Mouse (Mus musculus) c-Kit-positive CD71-negative TER-119-negative erythroid progenitor cells, embryonic 14.5 days (primary cell): ENCODE data around the gene St13.

Experiments used
- DNase-seq: peaks from one replicate; pipeline ENCODE4 v3.0.0-alpha.2; 2013; ENCODE audit warnings: low read depth

The St13 gene

DNA sequence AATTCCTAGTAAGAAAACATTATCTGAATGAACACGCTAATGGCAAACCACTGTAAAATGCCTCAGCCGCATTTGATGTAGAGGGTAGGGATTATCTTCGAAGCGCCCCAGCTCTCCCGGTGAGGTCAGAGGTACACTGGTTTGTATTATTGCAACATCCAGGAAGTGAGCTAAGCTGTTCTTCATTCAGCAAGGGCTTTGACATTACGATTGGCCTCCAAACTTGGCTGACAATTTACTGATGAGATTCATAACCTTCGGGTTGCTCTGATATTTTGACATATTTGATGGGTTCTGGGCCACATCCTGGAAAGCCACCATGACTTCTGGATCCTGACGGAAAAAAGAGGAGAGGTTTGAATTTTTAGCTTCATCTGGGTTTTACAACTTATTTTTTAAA lies 34.6 kb downstream of the St13 start:
- DNase-seq: no peak

DNA sequence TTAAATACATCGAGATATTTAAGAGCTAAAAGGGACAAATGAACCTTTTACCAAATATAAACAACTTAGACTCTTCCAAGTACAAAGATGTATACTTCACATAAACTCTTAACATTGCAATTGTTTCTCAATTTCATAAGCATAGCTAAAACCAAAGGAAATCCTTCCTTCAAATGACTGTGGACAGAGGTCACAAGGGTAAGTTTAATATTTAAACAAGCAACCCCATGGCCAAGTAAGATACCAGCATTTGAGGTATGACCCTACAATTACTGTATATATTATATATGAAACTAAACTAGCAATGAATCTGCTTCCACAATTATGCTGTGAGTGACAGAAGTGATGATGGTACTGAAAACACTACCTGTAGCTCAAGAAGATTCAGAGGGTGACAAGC lies 35.6 kb downstream of the St13 start:
- no peak for DNase-seq

DNA sequence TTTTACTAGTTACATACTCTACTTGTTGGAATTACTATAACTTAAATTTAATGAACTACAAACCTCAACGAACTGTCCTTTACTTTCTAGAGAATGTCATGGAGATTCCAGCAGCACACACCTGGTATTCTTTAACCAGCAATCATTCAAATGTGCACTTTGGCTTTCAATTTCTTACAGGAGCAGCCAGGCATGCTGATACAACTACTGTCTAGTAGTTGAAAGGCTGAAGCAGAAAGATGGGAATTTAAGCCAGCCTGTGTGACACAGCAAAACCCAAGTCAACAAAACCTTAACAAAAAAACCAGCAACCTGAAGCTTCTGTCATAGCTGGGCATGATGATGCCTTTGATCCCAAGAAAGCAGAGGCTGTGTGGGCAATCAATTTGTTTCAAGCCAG lies 37.4 kb downstream of the St13 start:
- no peak for DNase-seq

DNA sequence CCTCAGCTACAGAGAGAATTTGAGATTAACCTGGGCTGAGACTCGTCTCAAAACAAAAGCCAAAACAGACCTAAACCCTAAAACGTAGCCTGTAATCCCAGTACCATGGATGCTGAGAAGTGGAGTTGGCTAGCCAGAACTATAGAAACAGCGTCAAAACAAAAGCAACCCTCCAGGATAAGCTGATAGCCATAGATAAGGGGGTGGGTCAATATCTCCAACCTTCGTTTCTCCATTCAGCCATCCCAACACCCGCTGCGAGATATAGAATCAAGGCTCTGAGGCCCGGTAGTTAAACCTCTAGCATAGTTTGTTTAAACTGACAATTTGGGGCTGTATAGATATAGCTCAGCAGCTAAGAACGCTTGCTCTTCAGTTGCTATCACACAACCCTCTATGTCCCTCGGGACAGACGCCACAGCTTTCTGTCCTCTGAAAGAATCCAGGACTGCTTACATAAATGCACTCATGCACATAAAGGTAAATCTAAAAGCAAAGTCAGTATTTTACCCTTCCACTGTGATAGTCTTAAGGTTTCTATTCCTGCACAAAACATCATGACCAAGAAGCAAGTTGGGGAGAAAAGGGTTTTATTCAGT lies 38.4 kb downstream of the St13 start:
- no peak for DNase-seq

DNA sequence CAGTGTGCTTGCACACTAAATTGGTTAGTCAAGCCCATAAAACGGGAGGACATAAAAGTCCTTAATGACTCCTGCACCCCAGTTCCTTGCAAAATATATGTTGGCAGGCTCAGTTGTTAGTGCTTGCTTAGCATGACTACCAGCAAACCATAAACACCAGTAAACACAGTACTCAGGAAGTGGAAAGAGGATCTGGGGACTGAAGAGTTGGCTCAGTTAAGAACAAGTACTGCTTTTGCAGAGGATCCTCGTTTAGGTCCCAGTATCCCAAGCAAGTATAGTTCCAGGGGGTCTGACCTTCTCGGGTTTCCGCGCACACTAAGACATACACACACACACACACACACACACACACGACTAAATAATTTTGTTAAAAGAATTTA lies 38.9 kb downstream of the St13 start:
- no peak for DNase-seq

DNA sequence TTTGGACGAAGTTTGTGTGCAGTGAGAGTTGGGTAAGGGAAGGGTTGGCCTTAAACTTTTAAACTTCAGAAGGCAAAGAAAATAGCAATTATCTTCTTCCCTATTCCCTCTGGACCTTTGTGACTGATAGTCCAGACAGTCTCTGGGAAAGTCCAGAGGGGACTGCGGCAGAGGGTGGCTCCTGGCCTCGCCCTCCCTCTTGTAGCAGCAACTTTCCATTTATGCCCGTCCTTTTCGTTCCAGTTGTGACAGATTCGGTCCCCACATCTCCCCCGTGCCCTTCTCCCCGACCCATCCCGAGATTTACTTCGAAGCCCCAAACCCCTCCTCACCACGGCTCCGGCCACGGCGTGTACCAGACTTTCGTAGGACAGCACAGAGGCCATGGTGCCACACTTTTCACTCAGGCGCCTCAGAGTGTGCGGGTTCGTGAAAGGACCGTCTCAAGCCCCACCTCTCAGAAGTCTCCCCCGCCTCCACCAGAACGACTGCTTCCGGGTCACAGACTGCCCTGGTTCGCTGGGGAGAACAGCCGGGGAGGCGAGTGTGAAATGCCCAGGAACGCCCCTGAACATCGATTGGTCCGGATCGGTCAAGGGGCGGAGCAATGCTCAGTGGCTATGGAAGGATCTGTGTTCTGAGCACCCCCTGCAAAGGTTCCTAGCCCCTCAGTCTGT lies 39.4 kb downstream of the St13 start, which contains the start of gene Slc25a17:
Gene Slc25a17, minus strand, starts transcription at position 468 of the 677 bp plus-strand sequence.
- DNase-seq: peak; percentile 94

DNA sequence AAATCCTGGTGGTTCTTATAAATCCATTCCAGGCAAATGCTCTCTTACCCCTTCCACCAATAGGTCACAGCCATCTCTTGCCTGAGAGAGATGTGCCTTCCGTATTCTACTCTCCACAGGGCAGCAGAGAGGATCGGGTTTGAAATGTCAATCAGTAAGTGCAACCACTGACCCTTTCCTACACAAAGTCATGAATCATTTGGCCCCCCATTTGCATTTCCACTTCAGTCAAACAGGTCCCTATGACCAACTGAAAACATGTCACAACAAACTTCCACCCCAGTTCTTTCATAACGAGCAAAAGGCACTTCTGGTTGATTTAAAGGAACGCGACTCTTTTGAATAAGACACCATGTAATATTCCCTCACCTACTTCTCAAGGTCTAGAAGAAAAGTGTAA lies 40.5 kb downstream of the St13 start:
- no peak for DNase-seq

DNA sequence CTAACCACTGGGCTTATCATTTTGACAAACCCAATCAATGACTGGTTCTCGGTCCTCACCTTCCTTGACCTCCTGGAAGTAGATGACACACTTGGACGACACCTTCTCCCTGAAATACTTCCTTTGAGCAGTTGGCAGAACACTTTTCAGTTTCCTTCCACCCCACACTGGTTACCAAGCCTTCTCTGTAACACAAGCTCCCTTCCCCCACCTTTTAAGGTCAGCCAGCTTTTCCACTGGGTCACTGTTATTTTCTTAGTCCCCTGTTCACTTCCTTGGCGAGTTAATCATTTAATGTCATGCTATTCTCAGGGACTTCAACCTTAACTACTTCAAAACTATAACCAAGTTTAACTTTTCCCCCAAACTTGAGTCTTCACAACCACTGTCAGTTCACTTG lies 40.9 kb downstream of the St13 start:
- DNase-seq: no peak

DNA sequence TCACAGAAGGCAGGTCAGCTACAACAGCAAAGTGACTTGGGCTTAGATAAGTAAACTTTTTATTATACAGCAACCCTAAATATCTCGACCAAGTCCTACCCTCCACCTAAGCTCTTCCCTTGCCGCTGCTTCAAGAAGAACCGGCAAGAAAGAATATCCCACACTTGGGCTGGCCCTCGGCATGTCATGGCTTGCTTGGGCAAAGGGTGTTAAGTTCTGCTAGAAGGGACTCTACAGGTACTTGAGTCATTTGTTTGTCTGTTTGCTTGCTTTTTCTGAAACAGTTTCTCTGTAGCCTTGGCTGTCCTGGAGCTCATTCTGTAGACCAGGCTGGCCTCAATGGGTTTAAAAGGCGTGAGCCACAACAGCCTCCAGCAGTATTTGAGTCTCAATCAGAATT lies 42.9 kb downstream of the St13 start:
- no peak for DNase-seq

DNA sequence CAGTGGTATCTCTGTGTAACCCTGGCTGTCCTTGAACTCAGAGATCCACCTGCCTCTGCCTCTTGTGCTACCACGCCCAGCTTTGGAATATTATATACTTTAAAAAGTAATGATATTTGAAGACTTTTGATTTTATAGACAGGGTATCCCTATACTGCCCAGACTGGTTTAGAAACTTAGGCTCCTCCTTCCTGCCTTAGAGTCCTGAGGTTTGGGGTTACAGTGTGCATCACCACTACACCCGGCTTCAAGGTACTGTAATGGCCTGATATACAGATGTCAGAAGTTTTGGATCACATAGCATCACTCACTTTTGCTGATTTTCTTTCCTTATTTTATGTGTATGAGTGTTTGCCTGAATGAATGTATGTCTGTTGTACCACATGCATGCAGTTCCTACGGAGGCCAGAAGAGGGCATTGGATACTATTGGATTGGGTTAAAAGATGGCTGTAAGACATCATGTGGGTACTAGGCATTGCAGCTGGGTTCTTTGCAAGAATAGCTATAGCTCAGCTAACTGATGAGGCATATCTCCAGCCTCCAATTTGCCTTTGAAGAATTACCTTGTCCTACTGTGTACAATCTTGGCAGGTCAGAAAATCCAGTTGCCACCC lies 44.6 kb downstream of the St13 start:
- peak; percentile 71 for DNase-seq

DNA sequence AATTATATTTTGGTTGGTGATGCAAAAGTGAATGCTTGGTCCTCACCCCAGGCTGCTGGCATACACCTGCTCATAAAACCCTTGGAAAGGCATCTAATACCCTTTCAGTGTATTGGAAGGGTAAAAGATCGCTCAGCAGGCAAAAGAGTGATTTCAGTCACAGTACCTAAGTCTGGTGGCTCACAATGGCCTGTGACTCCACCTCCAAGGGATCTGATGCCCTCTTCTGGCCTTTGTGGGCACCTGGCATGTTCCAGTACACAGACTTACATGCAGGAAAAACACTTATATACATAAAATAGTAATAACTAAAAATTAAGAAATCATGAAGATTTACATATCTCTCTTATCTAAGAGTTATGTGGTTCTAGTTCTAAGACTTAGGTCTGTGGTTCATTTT lies 47.2 kb downstream of the St13 start:
- DNase-seq: no peak

DNA sequence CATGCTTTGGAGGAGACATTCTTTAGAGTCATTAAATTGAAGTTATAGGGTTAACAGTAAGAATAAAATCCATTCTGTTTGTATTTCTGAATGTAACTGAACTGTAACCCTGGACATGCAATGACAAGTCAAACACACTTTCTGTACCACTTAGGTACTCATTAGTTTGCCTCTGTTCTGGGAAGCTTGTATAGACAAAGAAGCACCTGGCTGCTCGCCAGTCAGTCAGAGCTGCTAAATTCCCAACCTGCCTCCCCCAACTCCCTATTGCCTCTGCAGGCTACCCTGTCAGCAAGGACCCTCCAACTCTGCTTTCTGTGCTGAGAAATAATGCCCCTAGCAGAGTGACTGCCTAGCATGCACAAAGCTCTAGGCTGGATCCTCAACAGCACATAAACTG lies 49.5 kb downstream of the St13 start:
- DNase-seq: no peak

DNA sequence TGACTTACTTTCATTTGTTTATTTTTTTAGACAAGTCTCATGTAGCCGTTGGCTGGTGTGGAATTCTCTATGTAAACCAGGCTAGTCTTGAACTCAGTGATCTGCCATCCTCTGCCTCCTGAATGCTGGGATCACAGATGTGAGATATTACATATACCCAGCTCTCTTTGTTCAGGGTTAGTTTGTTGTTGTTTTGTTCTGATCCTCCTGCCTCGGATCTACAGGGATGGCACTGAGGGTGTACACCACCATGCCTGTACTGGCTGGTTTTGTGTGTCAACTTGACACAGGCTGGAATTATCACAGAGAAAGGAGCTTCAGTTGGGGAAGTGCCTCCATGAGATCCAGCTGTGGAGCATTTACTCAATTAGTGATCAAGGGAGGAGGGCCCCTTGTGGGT lies 51.5 kb downstream of the St13 start:
- DNase-seq: no peak

DNA sequence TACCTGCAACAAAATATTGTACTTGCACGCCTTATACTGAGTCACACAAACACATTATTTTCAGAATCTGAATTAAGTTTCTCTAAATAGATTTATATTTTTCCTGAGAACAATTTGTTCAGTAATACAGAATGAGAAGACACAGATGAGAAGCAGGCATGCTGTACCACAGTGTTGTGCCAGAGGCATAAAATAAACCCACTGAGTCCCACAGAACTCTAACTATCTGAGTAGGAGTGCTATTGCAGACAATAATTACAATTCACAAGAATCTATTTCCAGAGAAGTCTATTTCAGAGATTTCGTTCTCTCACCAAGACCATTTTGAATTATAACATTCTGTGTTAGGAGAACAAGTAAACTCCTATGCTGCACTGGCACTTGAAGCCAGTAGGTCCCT lies 52.4 kb downstream of the St13 start:
- no peak for DNase-seq

DNA sequence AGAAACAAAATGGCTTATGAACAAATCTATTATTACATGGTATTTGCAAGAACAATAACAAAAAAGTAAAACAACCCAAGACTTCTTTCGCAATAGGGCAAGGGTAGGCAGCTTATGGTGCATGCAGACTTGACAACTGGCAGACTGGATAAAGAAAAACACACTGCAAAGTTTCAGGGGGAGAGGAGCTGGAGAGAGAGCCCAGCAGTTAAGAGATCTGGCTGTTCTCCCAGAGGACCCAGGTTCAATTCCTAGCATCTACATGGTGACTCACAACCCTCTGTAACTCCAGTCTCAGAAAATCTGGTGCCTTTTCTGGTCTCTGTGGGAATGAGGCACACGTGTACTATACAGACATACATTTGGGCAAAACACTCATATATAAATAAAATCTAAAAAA lies 58.5 kb downstream of the St13 start:
- DNase-seq: no peak

DNA sequence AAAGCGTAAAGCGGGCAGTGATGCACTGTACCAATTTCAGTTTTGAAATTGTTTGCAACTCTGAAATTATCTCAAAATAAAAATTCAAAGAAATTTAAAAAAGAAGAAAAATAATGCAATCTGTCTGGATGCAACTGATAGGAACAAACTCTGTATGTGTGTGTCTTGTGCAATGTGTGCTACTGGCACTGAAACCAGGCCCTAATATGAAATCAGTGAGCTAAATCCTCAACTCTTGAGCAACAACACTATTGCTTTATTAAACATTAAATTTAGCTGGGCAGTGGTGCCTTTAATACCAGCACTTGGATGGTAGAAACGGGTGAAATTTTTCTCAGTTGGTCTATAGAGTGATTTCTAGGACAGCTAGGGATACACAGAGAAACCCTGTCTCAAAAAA lies 60.7 kb downstream of the St13 start:
- no peak for DNase-seq

DNA sequence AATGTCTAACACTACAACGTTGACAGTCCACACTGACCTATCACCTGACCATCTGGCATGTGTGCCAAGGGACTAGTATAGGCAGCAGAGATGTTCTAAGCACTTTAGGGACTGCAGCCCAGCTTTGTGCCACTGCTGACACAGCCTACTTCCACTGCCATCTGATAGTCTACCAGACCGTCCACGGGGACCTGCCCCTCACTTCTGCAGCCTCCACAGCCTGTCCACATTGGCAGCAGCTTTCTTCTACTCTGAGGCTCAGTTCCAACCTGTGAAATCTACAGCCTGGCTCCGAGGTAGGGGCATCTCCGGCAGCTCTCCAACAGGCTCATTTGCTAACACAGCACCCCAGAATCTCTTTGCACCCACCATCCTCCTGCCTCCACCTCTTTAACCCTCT lies 63.4 kb downstream of the St13 start:
- DNase-seq: no peak

DNA sequence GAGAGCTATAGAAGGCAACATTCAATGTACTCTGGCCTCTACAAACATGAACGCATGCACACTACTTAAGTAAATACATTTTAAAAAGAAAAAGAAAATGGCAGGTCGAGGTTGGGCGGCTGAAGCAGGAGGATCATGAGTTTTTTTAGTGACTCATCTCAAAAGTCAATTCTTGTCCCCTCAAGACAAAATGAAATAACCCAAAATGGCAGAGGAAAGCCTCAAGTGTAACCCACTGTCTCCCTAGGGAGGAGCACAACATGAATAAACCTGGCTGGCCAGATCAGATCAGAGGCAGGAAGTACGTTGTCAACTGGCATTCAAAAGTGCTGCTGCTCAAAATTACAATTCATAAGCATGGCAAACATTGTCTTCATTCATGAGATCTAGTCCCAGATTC lies 67.4 kb downstream of the St13 start:
- DNase-seq: no peak

DNA sequence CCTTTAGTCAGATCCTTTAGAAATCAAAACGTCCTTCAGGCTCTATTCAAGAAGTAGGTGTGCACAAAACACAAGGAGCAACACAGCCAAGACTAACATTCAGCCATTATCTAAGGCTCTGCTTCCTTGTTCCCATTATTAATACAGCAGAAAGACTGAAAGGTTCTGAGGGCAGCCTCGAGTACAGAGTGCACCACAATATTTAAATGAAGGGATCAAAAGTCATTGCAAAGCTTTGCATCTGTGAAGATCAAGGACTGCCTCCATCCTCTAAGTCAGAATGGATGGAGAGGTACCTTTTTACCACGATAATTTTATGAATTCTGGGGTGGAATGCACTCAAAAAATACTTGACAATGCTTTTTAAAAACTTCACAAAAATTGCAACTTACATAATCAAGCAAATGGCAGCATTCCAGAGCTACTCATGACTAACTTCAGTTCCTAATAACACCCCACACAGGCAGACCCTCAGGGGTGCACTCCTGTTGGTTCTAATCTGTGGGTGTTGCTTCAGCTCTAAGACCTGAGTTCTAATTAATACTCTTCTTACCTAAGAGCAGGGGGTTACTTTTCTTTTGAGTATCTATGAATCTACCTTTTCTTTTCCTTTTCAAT lies 69.0 kb downstream of the St13 start:
- DNase-seq: no peak

DNA sequence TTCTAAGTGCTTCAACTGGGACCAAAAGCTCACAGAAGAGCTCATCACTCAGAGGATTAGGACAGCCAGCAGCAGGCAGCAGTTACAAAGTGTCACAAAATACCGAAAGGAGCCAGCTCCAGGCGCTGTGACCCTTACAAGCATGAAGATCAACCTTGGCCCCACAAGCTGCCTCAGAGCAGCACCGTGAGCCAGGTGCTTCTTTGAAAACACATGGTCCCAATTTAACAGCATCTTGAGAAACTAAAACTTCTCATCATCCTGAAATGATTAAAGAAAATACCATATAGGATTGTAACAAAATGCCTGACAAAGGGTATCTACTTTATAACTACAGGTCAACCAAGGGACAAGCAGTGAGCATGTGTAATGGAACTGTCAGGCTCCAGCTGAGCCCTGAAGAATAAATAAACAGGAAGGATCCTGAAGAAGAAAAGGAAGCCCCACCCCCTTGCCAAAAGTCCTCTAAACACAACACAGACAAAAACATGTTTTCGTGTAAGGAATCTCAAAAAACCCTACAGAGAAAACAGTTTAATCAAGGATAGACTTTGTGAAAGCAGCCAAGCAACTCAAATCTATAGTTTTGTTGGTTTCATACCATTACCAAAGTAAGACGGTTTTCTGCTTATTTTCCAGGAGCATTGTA lies 70.0 kb downstream of the St13 start:
- DNase-seq: no peak

DNA sequence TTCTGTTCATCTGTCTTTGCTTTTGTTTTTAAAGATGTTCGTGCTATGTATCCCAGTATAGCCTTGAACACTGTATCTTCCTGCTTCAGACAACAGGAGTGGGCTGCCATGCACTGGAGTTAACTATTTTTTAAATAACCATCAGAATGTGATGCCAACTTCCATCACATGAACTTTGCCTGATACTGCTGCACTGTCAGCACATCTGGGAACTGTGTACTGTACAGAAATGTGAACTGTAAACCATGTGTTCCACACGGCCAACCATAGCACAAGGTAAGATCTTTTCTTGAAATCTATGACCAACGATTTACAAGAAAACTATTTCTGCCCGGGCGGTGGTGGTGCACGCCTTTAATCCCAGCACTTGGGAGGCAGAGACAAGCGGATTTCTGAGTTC lies 72.4 kb downstream of the St13 start:
- DNase-seq: no peak

DNA sequence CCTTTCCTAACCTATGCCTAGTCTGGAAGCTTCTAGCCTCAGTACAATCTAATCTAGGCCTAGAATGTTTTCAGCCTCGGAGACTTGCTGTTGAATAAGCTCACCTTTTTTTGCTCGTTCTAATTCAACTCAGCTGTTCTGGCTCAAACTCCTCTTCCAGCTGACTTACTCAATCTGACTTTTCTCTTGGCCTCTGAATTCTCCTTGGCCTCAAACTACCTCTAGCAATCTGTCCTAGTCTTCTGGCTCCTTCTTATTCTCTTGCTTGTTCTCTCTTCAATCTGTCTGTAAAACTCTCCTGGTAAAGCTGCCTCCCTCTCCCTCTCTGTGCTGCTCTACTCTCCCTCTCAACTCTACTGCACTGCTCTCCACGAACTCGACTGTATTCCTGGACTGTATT lies 74.9 kb downstream of the St13 start:
- no peak for DNase-seq

DNA sequence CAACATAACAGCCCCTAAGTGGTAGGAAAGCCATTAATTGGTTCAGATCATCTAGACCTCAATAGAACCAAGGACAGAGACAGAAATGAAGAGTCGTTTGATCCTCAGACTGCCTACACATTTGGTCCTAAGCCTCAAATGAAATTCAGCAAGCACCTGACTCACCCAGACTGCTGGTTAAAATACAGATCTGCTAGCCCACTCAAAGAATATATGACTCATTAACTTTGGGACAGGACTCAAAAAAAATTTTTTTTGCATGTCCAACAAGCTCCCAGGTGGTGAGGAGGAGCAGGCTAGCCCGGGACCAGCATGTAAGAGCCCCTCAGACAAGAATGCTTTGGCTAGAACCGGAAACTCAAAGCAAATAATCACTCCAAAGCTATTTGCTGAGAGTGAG lies 79.7 kb downstream of the St13 start:
- DNase-seq: no peak
